Mouse (Mus musculus): ENCODE results near the gene Plekhm2. TPM values are rescaled to one million over a fixed set of nuclear protein-coding genes. Genes with fewer than 3 reads are reported as not detected.

Gene Plekhm2
- polyA plus RNA-seq, 1 experiment from 2014 or later, result 74.2 TPM

Other genes starting within 250 kb of the Plekhm2 start
- gene Clcnkb, start 248.9 kb downstream of the Plekhm2 start, polyA plus RNA-seq (2018), result not detected in 3 replicates
- not detected in 3 replicates for gene Hspb7, start 244.1 kb downstream of the Plekhm2 start, polyA plus RNA-seq (2018)
- gene Srarp, start 228.8 kb downstream of the Plekhm2 start, polyA plus RNA-seq (2018), result not detected in 3 replicates
- gene Zbtb17, start 220.2 kb downstream of the Plekhm2 start, polyA plus RNA-seq (2018), result 10.7 to 11.7 TPM (median 11.6 TPM) in 3 replicates
- 18.2 to 31.4 TPM (median 19.2 TPM) in 3 replicates for gene Spen, start 126.3 kb downstream of the Plekhm2 start, polyA plus RNA-seq (2018)
- gene Fblim1, start 58.8 kb downstream of the Plekhm2 start, polyA plus RNA-seq (2018), result 107 to 177 TPM (median 134 TPM) in 3 replicates
- 1.3 to 4.5 TPM (median 2.7 TPM) in 3 replicates for gene Tmem82, start 46.3 kb downstream of the Plekhm2 start, polyA plus RNA-seq (2018)
- 0.09 to 0.17 TPM in 2 of 3 replicates, not detected in the other for gene Slc25a34, start 41.1 kb downstream of the Plekhm2 start, polyA plus RNA-seq (2018)
- 4.2 to 8.9 TPM in 2 of 3 replicates, not detected in the other for gene Rsc1a1, start 20.7 kb upstream of the Plekhm2 start, polyA plus RNA-seq (2018)
- gene Ddi2, start 58.5 kb upstream of the Plekhm2 start, polyA plus RNA-seq (2018), result 32.2 to 37.7 TPM (median 33.4 TPM) in 3 replicates
- gene Agmat, start 81.8 kb upstream of the Plekhm2 start, polyA plus RNA-seq (2018), result not detected in 3 replicates
- 10.2 to 13.9 TPM (median 12.2 TPM) in 3 replicates for gene Dnajc16, start 126.0 kb upstream of the Plekhm2 start, polyA plus RNA-seq (2018)
- 16.4 to 31.0 TPM (median 27.3 TPM) in 3 replicates for gene Casp9, start 128.7 kb upstream of the Plekhm2 start, polyA plus RNA-seq (2018)
- gene Cela2a, start 161.3 kb upstream of the Plekhm2 start, polyA plus RNA-seq (2018), result not detected in 3 replicates
- gene Ctrc, start 181.5 kb upstream of the Plekhm2 start, polyA plus RNA-seq (2018), result not detected in 3 replicates
- 472 to 767 TPM (median 504 TPM) in 3 replicates for gene Efhd2, start 210.0 kb upstream of the Plekhm2 start, polyA plus RNA-seq (2018)

Data from macrophage (primary cell).